Mouse (Mus musculus) forebrain, embryonic 15.5 days (tissue): ENCODE data around the gene Ocrl. TPM values are rescaled to one million over a fixed set of nuclear protein-coding genes. Genes with fewer than 3 reads are reported as not detected.

Source experiments
- ATAC-seq: fragments of 200-750 bp; cut with Nextera tagmentation; replicated peaks from 2 replicates; pipeline ENCODE4 v1.8.0; 2017; ENCODE audit warnings: mild to moderate bottlenecking, moderate TSS enrichment, moderate library complexity
- H3K27ac ChIP-seq: fragments of 300-500 bp; sonication (generic); replicated peaks from 2 replicates; pipeline ENCODE4 v1.5.1; 2015; ENCODE audit warnings: mild to moderate bottlenecking, inconsistent platforms
- H3K27me3 ChIP-seq: fragments of 300-500 bp; sonication (generic); 2 replicates; pipeline ENCODE4 v1.6.1; 2015; ENCODE audit warnings: inconsistent platforms
- H3K36me3 ChIP-seq: fragments of 300-500 bp; sonication (generic); 2 replicates; pipeline ENCODE4 v1.6.1; 2015; ENCODE audit warnings: mild to moderate bottlenecking, inconsistent platforms
- H3K4me1 ChIP-seq: fragments of 300-500 bp; sonication (generic); 2 replicates; pipeline ENCODE4 v1.6.1; 2015; ENCODE audit warnings: inconsistent platforms
- H3K4me2 ChIP-seq: fragments of 300-500 bp; sonication (generic); replicated peaks from 2 replicates; pipeline ENCODE4 v1.6.1; 2015; ENCODE audit warnings: mild to moderate bottlenecking, inconsistent platforms
- H3K4me3 ChIP-seq: fragments of 300-500 bp; sonication (generic); 2 replicates; pipeline ENCODE4 v1.5.1; 2015; ENCODE audit warnings: mild to moderate bottlenecking, inconsistent platforms
- H3K9ac ChIP-seq: fragments of 300-500 bp; sonication (generic); replicated peaks from 2 replicates; pipeline ENCODE4 v1.6.1; 2015; ENCODE audit warnings: mild to moderate bottlenecking, inconsistent platforms
- H3K9me3 ChIP-seq: fragments of 300-500 bp; sonication (generic); 2 replicates; pipeline ENCODE4 v1.6.1; 2016; ENCODE audit warnings: inconsistent platforms
- WGBS: fragments of 180-500 bp; shearing (Covaris S2); methylation state at CpG from one replicate; pipeline ENCODE4 v1.1.7; 2015; ENCODE audit warnings: mixed read lengths; 5-methylcytosine and 5-hydroxymethylcytosine counted together
- polyA plus RNA-seq: library from polyadenylated mRNA; unstranded; fragments of >200 nt; fragmentation: Nextera tagmentation; extraction: Ambion mirVana; gene quantifications from 2 replicates; pipeline ENCODE4 v1.2.1, GENCODE M21; 2015

The Ocrl gene
- polyA plus RNA-seq, 1 experiment from 2014 or later = 24.6 TPM

DNA sequence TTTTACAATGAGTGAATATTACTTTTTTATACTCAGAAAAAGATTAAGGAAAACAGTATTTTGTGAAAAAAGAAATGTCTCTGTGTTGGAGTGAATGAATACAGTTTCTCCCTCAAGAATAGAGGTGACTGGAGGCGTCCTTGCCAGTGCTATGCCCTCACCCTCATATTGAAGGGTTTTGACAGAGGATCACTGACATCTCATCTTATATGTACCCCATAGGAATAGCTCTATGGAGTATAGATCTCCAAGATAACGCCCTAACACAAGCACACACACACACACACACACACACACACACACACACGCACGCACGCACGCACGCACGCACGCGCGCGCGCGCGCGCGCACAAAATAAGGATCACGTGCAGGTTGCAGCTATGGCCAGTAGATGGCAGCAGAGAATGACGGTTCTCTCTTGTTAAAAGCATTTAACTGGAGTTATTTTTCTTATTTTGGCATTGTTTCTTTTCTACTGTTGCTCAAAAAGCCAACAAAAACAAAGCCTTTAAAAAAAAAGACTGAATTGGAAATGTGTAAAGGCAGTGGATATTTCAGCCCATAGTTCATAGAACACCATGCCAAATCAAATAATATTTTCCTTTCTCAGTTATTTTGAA is 72.9 kb downstream of the Ocrl start:
- H3K27ac ChIP-seq = no peak overlapping the region
- no peak overlapping the region for H3K9ac ChIP-seq
- H3K4me2 ChIP-seq = peak overlapping the region; percentile 35
- H3K9me3 ChIP-seq = no peaks in the 10 kb centered on the region
- ATAC-seq = 0 out of 2 replicates have a peak, but pooled peaks have one; percentile 71
- H3K36me3 ChIP-seq = no peaks in the 10 kb centered on the region
- no peaks in the 10 kb centered on the region for H3K27me3 ChIP-seq
- H3K4me1 ChIP-seq = no peaks in the 10 kb centered on the region
- WGBS = 20% methylated on average over 19 of the region's 19 CpGs
- peak overlapping the region; percentile 29 for H3K4me3 ChIP-seq

DNA sequence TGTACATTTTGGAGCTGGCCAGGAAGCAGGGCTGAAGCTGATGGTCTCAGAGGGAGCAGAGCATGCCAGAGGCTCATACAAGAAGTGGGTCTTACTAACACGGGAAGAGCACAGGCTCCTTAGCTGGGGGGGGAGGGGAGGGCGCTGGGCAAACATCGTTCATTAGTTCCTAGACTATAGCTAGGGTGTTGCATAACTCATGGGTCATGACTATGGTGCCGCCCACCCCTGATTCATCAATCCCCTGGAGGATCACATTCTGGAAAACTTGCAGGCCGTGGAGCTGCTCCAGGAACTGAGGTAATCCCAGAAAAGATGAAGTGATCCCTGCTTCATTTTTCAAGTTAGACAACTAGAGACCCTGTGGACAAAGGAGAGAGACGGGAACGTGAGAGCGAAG is 75.8 kb downstream of the Ocrl start:
- Histone ChIP-seq H3K27ac (no peak overlapping the region), H3K36me3 (no peaks in the 10 kb centered on the region), H3K4me1 (no peaks in the 10 kb centered on the region), H3K27me3 (no peaks in the 10 kb centered on the region), H3K4me3 (no peak overlapping the region), H3K9me3 (no peaks in the 10 kb centered on the region), H3K4me2 (no peak overlapping the region), H3K9ac (no peak overlapping the region)
- 81% methylated on average over 8 of the region's 8 CpGs for WGBS
- no peak for ATAC-seq

DNA sequence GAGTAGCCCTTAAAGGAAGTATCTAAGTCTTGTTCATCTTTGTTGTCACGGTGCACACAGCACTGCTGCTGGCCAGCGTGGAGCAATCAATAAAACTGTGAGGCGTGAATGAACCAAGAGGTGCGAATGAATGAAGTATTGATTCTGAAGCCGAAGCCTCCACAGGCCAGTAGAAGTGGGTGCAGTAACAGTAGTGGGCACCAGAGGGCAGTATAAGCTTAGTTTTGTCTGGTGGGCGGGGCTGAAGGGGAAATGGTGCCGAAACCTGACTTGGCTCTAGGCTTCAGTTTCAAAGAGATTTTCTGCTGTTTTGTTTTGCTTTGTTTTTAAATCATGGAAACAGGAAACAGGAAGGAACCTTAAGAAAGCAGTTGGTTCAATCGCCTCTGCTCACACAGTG is 80.4 kb downstream of the Ocrl start:
- H3K36me3 ChIP-seq = no peaks in the 10 kb centered on the region
- H3K27me3 ChIP-seq = no peaks in the 10 kb centered on the region
- H3K9ac ChIP-seq = no peak overlapping the region
- WGBS = 21% methylated on average over 8 of the region's 8 CpGs
- H3K4me2 ChIP-seq = no peak overlapping the region; the same call in 1 of the 2 replicates
- H3K9me3 ChIP-seq = no peaks in the 10 kb centered on the region
- no peak overlapping the region for H3K4me3 ChIP-seq
- no peak overlapping the region for H3K27ac ChIP-seq
- ATAC-seq = peak; percentile 41; the same call in 1 of the 2 replicates
- H3K4me1 ChIP-seq = no peaks in the 10 kb centered on the region

DNA sequence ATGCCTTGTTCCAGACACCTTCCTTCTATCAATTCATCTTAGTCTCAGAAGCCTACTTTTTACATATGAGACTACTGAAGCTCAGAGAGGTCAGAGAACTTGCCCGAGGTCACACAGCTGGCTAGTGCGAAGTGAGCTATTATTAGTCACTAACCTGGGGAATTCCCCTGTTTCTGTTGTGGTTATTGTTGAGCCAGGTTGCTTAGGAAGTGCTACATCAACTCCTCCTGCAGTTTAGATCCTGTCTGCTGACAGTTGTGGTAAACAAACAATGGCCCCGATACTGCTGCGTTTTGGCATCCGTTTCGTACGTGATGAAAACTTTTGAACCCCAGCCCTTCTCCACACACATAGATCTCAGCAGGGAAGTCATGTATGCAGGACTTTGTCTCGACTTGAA is 86.2 kb downstream of the Ocrl start:
- Histone ChIP-seq H3K27me3 (no peaks in the 10 kb centered on the region), H3K4me1 (no peaks in the 10 kb centered on the region), H3K36me3 (no peaks in the 10 kb centered on the region), H3K27ac (no peak overlapping the region), H3K9me3 (no peaks in the 10 kb centered on the region), H3K4me3 (no peak overlapping the region), H3K9ac (no peak overlapping the region), H3K4me2 (no peak overlapping the region)
- no peak for ATAC-seq
- 88% methylated on average over 8 of the region's 8 CpGs for WGBS

DNA sequence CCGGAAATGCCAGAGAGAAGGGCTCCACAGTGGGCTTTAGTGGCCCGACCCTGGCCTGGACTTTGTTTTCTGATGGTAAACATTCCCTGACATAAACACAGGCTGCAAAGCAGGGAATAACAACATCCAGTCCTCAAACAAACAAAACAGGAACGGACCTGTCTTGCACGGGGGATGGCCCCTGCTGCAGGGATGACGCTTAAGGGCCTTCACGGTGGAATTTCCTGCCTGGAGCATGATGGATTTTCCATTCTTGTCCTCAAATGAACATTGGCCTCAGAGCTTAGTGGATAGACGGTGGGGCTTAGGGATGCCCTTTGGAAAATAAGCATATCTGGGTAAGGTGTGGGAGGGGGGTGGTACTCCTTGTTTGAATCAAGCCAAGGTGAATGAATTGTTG is 89.0 kb downstream of the Ocrl start:
- no peaks in the 10 kb centered on the region for H3K9me3 ChIP-seq
- H3K27me3 ChIP-seq = no peaks in the 10 kb centered on the region
- H3K9ac ChIP-seq = no peak overlapping the region
- WGBS = 89% methylated on average over 7 of the region's 7 CpGs
- H3K4me3 ChIP-seq = no peak overlapping the region
- no peak for ATAC-seq
- no peaks in the 10 kb centered on the region for H3K4me1 ChIP-seq
- H3K4me2 ChIP-seq = no peak overlapping the region
- no peaks in the 10 kb centered on the region for H3K36me3 ChIP-seq
- no peak overlapping the region for H3K27ac ChIP-seq

DNA sequence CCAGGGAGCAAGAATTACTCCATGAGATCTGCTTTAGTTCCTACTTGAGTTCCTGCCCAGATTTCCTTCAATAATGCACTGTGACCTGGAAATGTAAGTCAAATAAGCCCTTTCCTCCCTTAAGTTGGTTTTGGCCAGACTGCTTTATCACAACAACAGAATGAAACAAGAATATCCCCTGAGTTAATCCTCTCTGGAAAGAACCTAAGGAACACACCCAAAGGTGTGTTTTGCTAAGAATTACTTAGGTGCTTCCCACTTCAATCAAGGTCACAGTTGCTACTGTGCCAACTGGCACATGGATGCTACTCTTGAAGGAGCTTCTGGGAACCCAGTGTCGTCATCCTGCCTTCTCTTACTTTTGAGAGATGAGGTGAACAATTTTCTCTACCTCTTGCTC is 92.6 kb downstream of the Ocrl start:
- Histone ChIP-seq H3K9ac (no peak overlapping the region), H3K4me2 (no peak overlapping the region), H3K27ac (no peak overlapping the region), H3K4me3 (no peak overlapping the region), H3K4me1 (no peaks in the 10 kb centered on the region), H3K27me3 (no peaks in the 10 kb centered on the region), H3K9me3 (no peaks in the 10 kb centered on the region), H3K36me3 (no peaks in the 10 kb centered on the region)
- ATAC-seq = no peak
- WGBS = 78% methylated on average over 1 of the region's 1 CpGs

DNA sequence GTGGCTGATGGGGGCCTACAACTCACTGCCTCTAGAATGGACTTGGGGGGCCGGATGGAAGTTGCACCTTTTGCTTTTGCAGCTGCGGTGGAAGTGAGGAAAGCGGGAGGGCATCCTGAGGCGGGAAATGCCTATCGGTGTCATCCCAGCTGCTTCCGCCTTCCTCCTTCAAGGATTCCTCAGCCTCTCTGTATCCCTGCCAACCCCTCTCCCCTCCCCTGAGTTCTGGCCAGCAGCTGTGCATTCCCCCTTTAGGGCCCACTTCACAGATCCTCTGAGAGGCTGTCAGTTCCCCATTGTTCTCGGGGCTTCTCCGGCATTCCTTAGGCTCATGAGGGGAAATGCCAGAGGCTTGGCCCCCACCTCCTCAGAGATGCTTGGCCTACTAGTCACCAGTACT is 93.9 kb downstream of the Ocrl start:
- Histone ChIP-seq H3K27ac (no peak overlapping the region), H3K4me3 (no peak overlapping the region), H3K4me2 (no peak overlapping the region), H3K27me3 (no peaks in the 10 kb centered on the region), H3K9ac (no peak overlapping the region), H3K36me3 (no peaks in the 10 kb centered on the region), H3K4me1 (no peaks in the 10 kb centered on the region), H3K9me3 (no peaks in the 10 kb centered on the region)
- no peak for ATAC-seq
- 68% methylated on average over 8 of the region's 8 CpGs for WGBS

DNA sequence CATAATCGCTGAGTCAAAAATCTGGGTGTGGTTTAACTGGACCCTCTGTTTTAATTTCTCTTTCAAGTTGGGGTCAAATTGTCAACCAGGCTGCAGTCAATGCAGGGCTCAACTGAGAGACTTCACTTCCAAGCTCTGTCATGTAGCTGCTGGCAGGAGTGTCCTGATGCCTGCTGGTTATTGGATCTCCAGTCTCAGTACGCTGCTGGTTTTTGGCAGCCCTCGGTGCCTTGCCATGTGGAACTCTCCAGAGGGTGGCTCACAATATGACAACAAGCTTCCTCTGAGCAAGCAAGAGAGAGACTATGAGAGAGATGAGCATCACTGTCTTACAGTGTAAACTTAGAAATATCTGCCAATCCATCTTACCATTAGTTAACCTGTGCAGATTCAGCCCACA is 99.5 kb downstream of the Ocrl start:
- Histone ChIP-seq H3K27ac (no peak overlapping the region), H3K9me3 (no peaks in the 10 kb centered on the region), H3K36me3 (no peaks in the 10 kb centered on the region), H3K4me3 (no peak overlapping the region), H3K9ac (no peak overlapping the region), H3K4me1 (peaks cover 3% of the 10 kb centered on the region), H3K4me2 (no peak overlapping the region), H3K27me3 (no peaks in the 10 kb centered on the region)
- 87% methylated on average over 3 of the region's 3 CpGs for WGBS
- ATAC-seq = no peak

Other genes starting within 250 kb of the Ocrl start
- gene Smarca1, start 19.4 kb upstream of the Ocrl start, polyA plus RNA-seq = 27.3 and 29.7 TPM in 2 replicates
- gene Apln, start 122.5 kb downstream of the Ocrl start, polyA plus RNA-seq = 4.6 and 5.1 TPM in 2 replicates
- gene Xpnpep2, start 196.3 kb downstream of the Ocrl start, polyA plus RNA-seq = 0.56 and 0.59 TPM in 2 replicates
- 0.55 and 0.94 TPM in 2 replicates for gene Sash3, start 234.0 kb downstream of the Ocrl start, polyA plus RNA-seq